Mouse (Mus musculus): ENCODE data around the gene Fam193a. TPM values are rescaled to one million over a fixed set of nuclear protein-coding genes. Genes with fewer than 3 reads are reported as not detected.

Gene Fam193a
- polyA plus RNA-seq, 1 experiment from 2014 or later: 8.9 TPM

GRCm38 (mm10) chr5:34419188-34419587, 49.5 kb downstream of the Fam193a start:
- H3K9me3 ChIP-seq (ENCODE audit: control insufficient read depth, low read length): no peaks in the 10 kb centered on the region

GRCm38 (mm10) chr5:34430776-34431175, 61.0 kb downstream of the Fam193a start:
- Histone ChIP-seq H3K27ac (ENCODE audit: low read depth, low read length) (no peak overlapping the region), H3K9ac (ENCODE audit: low read depth, low read length) (no peak overlapping the region), H3K4me3 (ENCODE audit: low read depth, low read length) (no peak overlapping the region), H3K4me2 (no peak overlapping the region), H3K4me1 (replicated peaks; ENCODE audit: control insufficient read depth, insufficient read depth, low read length) (no peaks in the 10 kb centered on the region), H3K27me3 (replicated peaks; ENCODE audit: control insufficient read depth, insufficient read depth, low read length) (no peaks in the 10 kb centered on the region), H3K36me3 (ENCODE audit: control insufficient read depth, insufficient read depth, low read length) (peaks cover 31% of the 10 kb centered on the region), H3K9me3 (ENCODE audit: control insufficient read depth, low read length) (no peaks in the 10 kb centered on the region)
- DNase-seq (ENCODE audit: low spot score) (no peak), ATAC-seq (replicated peaks; ENCODE audit: low FRiP score) (no peak)
- WGBS: 84% methylated on average over 3 of the region's 3 CpGs

More at GRCm38 (mm10) chr5:34419188-34419587, 49.5 kb downstream of the Fam193a start:
- Histone ChIP-seq H3K4me3 (ENCODE audit: low read depth, low read length) (no peak overlapping the region), H3K4me1 (replicated peaks; ENCODE audit: control insufficient read depth, insufficient read depth, low read length) (no peaks in the 10 kb centered on the region; the same call in 1 of the 2 replicates), H3K27me3 (replicated peaks; ENCODE audit: control insufficient read depth, insufficient read depth, low read length) (no peaks in the 10 kb centered on the region), H3K4me2 (no peak overlapping the region), H3K9ac (ENCODE audit: low read depth, low read length) (no peak overlapping the region), H3K27ac (ENCODE audit: low read depth, low read length) (no peak overlapping the region), H3K36me3 (ENCODE audit: control insufficient read depth, insufficient read depth, low read length) (peaks cover 6% of the 10 kb centered on the region; the same call in 1 of the 2 replicates)
- ATAC-seq (replicated peaks; ENCODE audit: low FRiP score) (no peak), DNase-seq (ENCODE audit: low spot score) (no peak)
- WGBS: 59% methylated on average over 1 of the region's 1 CpGs

- no peak for DNase-seq (ENCODE audit: low spot score)
- Histone ChIP-seq H3K4me3 (ENCODE audit: low read depth, low read length) (no peak overlapping the region), H3K27me3 (replicated peaks; ENCODE audit: control insufficient read depth, insufficient read depth, low read length) (no peaks in the 10 kb centered on the region), H3K27ac (ENCODE audit: low read depth, low read length) (no peak overlapping the region), H3K36me3 (ENCODE audit: control insufficient read depth, insufficient read depth, low read length) (peaks cover 35% of the 10 kb centered on the region; the same call in 1 of the 2 replicates), H3K4me2 (no peak overlapping the region), H3K9ac (ENCODE audit: low read depth, low read length) (no peak overlapping the region), H3K4me1 (replicated peaks; ENCODE audit: control insufficient read depth, insufficient read depth, low read length) (no peaks in the 10 kb centered on the region), H3K9me3 (ENCODE audit: control insufficient read depth, low read length) (no peaks in the 10 kb centered on the region)
- no peak for ATAC-seq (replicated peaks; ENCODE audit: low FRiP score)
- 86% methylated on average over 1 of the region's 1 CpGs for WGBS
Observed at GRCm38 (mm10) chr5:34433786-34434185, 64.1 kb downstream of the Fam193a start.

- no peaks in the 10 kb centered on the region for H3K27me3 ChIP-seq (replicated peaks; ENCODE audit: control insufficient read depth, insufficient read depth, low read length)
- no peak overlapping the region for H3K9ac ChIP-seq (ENCODE audit: low read depth, low read length)
- H3K4me2 ChIP-seq: no peak overlapping the region
- peaks cover 34% of the 10 kb centered on the region; the same call in 1 of the 2 replicates for H3K36me3 ChIP-seq (ENCODE audit: control insufficient read depth, insufficient read depth, low read length)
- no peak for ATAC-seq (replicated peaks; ENCODE audit: low FRiP score)
- H3K9me3 ChIP-seq (ENCODE audit: control insufficient read depth, low read length): no peaks in the 10 kb centered on the region
- H3K4me3 ChIP-seq (ENCODE audit: low read depth, low read length): no peak overlapping the region
- DNase-seq (ENCODE audit: low spot score): no peak
- H3K4me1 ChIP-seq (replicated peaks; ENCODE audit: control insufficient read depth, insufficient read depth, low read length): no peaks in the 10 kb centered on the region
- H3K27ac ChIP-seq (ENCODE audit: low read depth, low read length): no peak overlapping the region
- 93% methylated on average over 3 of the region's 3 CpGs for WGBS
Observed at GRCm38 (mm10) chr5:34434241-34434640, 64.5 kb downstream of the Fam193a start.

- Histone ChIP-seq H3K9ac (ENCODE audit: low read depth, low read length) (no peak overlapping the region), H3K9me3 (ENCODE audit: control insufficient read depth, low read length) (no peaks in the 10 kb centered on the region), H3K27ac (ENCODE audit: low read depth, low read length) (no peak overlapping the region), H3K4me1 (replicated peaks; ENCODE audit: control insufficient read depth, insufficient read depth, low read length) (no peaks in the 10 kb centered on the region), H3K27me3 (replicated peaks; ENCODE audit: control insufficient read depth, insufficient read depth, low read length) (no peaks in the 10 kb centered on the region), H3K4me2 (no peak overlapping the region), H3K36me3 (ENCODE audit: control insufficient read depth, insufficient read depth, low read length) (peaks cover 40% of the 10 kb centered on the region), H3K4me3 (ENCODE audit: low read depth, low read length) (no peak overlapping the region)
- DNase-seq (ENCODE audit: low spot score): no peak
- no peak for ATAC-seq (replicated peaks; ENCODE audit: low FRiP score)
- WGBS: 92% methylated on average over 4 of the region's 4 CpGs
Observed at GRCm38 (mm10) chr5:34438052-34438451, 68.3 kb downstream of the Fam193a start.

- H3K27me3 ChIP-seq (replicated peaks; ENCODE audit: control insufficient read depth, insufficient read depth, low read length): no peaks in the 10 kb centered on the region
- H3K4me3 ChIP-seq (ENCODE audit: low read depth, low read length): no peak overlapping the region
- H3K4me2 ChIP-seq: no peak overlapping the region
- no peak for DNase-seq (ENCODE audit: low spot score)
- H3K4me1 ChIP-seq (replicated peaks; ENCODE audit: control insufficient read depth, insufficient read depth, low read length): no peaks in the 10 kb centered on the region
- 84% methylated on average over 1 of the region's 1 CpGs for WGBS
- no peak overlapping the region for H3K9ac ChIP-seq (ENCODE audit: low read depth, low read length)
- H3K9me3 ChIP-seq (ENCODE audit: control insufficient read depth, low read length): no peaks in the 10 kb centered on the region
- H3K36me3 ChIP-seq (ENCODE audit: control insufficient read depth, insufficient read depth, low read length): peaks cover 40% of the 10 kb centered on the region
- no peak for ATAC-seq (replicated peaks; ENCODE audit: low FRiP score)
- no peak overlapping the region for H3K27ac ChIP-seq (ENCODE audit: low read depth, low read length)
Observed at GRCm38 (mm10) chr5:34438659-34439058, 68.9 kb downstream of the Fam193a start.

GRCm38 (mm10) chr5:34439768-34440167, 70.0 kb downstream of the Fam193a start:
- Histone ChIP-seq H3K9me3 (ENCODE audit: control insufficient read depth, low read length) (no peaks in the 10 kb centered on the region), H3K9ac (ENCODE audit: low read depth, low read length) (no peak overlapping the region), H3K36me3 (ENCODE audit: control insufficient read depth, insufficient read depth, low read length) (peaks cover 42% of the 10 kb centered on the region), H3K27me3 (replicated peaks; ENCODE audit: control insufficient read depth, insufficient read depth, low read length) (no peaks in the 10 kb centered on the region), H3K4me3 (ENCODE audit: low read depth, low read length) (no peak overlapping the region), H3K4me2 (no peak overlapping the region), H3K27ac (ENCODE audit: low read depth, low read length) (no peak overlapping the region), H3K4me1 (replicated peaks; ENCODE audit: control insufficient read depth, insufficient read depth, low read length) (no peaks in the 10 kb centered on the region)
- DNase-seq (ENCODE audit: low spot score): no peak
- 80% methylated on average over 2 of the region's 2 CpGs for WGBS
- no peak for ATAC-seq (replicated peaks; ENCODE audit: low FRiP score)

GRCm38 (mm10) chr5:34441797-34442196, 72.1 kb downstream of the Fam193a start:
- Histone ChIP-seq H3K27ac (ENCODE audit: low read depth, low read length) (no peak overlapping the region), H3K4me3 (ENCODE audit: low read depth, low read length) (no peak overlapping the region), H3K4me2 (no peak overlapping the region), H3K36me3 (ENCODE audit: control insufficient read depth, insufficient read depth, low read length) (peaks cover 42% of the 10 kb centered on the region), H3K27me3 (replicated peaks; ENCODE audit: control insufficient read depth, insufficient read depth, low read length) (no peaks in the 10 kb centered on the region), H3K4me1 (replicated peaks; ENCODE audit: control insufficient read depth, insufficient read depth, low read length) (no peaks in the 10 kb centered on the region), H3K9ac (ENCODE audit: low read depth, low read length) (no peak overlapping the region), H3K9me3 (ENCODE audit: control insufficient read depth, low read length) (no peaks in the 10 kb centered on the region)
- ATAC-seq (replicated peaks; ENCODE audit: low FRiP score) (no peak), DNase-seq (ENCODE audit: low spot score) (no peak)
- WGBS: 91% methylated on average over 2 of the region's 2 CpGs

- Histone ChIP-seq H3K4me3 (ENCODE audit: low read depth, low read length) (no peak overlapping the region), H3K27ac (ENCODE audit: low read depth, low read length) (no peak overlapping the region), H3K4me1 (replicated peaks; ENCODE audit: control insufficient read depth, insufficient read depth, low read length) (no peaks in the 10 kb centered on the region), H3K4me2 (no peak overlapping the region), H3K36me3 (ENCODE audit: control insufficient read depth, insufficient read depth, low read length) (peaks cover 18% of the 10 kb centered on the region), H3K9ac (ENCODE audit: low read depth, low read length) (no peak overlapping the region), H3K27me3 (replicated peaks; ENCODE audit: control insufficient read depth, insufficient read depth, low read length) (no peaks in the 10 kb centered on the region), H3K9me3 (ENCODE audit: control insufficient read depth, low read length) (no peaks in the 10 kb centered on the region)
- DNase-seq (ENCODE audit: low spot score) (no peak), ATAC-seq (replicated peaks; ENCODE audit: low FRiP score) (no peak)
- 85% methylated on average over 9 of the region's 9 CpGs for WGBS
Observed at GRCm38 (mm10) chr5:34446207-34446606, 76.5 kb downstream of the Fam193a start.

Measured in liver, embryonic 11.5 days (tissue).